Mouse (Mus musculus): ENCODE measurements at regions not wholly inside any gene's neighbourhood (a gene's known extent, or its start where the extent isn't known, plus 50 kb on each side); places are given as distances from the start of the nearest gene placed in this dataset.

GRCm38 (mm10) chr13:101276766-101277165 lies 443.5 kb upstream of the Slc30a5 start:
- no peaks in the 10 kb centered on the region for H3K27me3 ChIP-seq
- no peaks in the 10 kb centered on the region for H3K36me3 ChIP-seq
- no peak overlapping the region for H3K4me3 ChIP-seq
- H3K9me3 ChIP-seq, result no peaks in the 10 kb centered on the region
- ATAC-seq (ENCODE audit: insufficient number of reproducible peaks, insufficient read depth, low FRiP score, low TSS enrichment), result no peak
- no peak overlapping the region for H3K9ac ChIP-seq
- H3K27ac ChIP-seq, result no peak overlapping the region
- no peak overlapping the region for H3K4me2 ChIP-seq (replicated peaks)
- 78% methylated on average over 2 of the region's 2 CpGs for WGBS
- H3K4me1 ChIP-seq, result peaks cover 5% of the 10 kb centered on the region; the same call in 1 of the 2 replicates

- Histone ChIP-seq H3K4me2 (replicated peaks) (no peak overlapping the region), H3K9me3 (no peaks in the 10 kb centered on the region), H3K9ac (no peak overlapping the region), H3K27ac (no peak overlapping the region), H3K4me1 (peaks cover 5% of the 10 kb centered on the region; the same call in 1 of the 2 replicates), H3K27me3 (no peaks in the 10 kb centered on the region), H3K4me3 (no peak overlapping the region), H3K36me3 (no peaks in the 10 kb centered on the region)
- ATAC-seq (ENCODE audit: insufficient number of reproducible peaks, insufficient read depth, low FRiP score, low TSS enrichment), result no peak
- WGBS, result 57% methylated on average over 7 of the region's 7 CpGs
Measured at GRCm38 (mm10) chr13:101274470-101275141, 441.4 kb upstream of the Slc30a5 start.

GRCm38 (mm10) chr13:101273321-101273720 lies 440.1 kb upstream of the Slc30a5 start:
- 82% methylated on average over 7 of the region's 7 CpGs for WGBS
- no peaks in the 10 kb centered on the region for H3K9me3 ChIP-seq

GRCm38 (mm10) chr13:101253698-101254468 lies 420.7 kb upstream of the Slc30a5 start:
- Histone ChIP-seq H3K36me3 (no peaks in the 10 kb centered on the region), H3K27me3 (no peaks in the 10 kb centered on the region), H3K4me3 (no peak overlapping the region), H3K9me3 (no peaks in the 10 kb centered on the region), H3K27ac (no peak overlapping the region), H3K4me1 (no peaks in the 10 kb centered on the region), H3K4me2 (replicated peaks) (no peak overlapping the region), H3K9ac (no peak overlapping the region)
- ATAC-seq (ENCODE audit: insufficient number of reproducible peaks, insufficient read depth, low FRiP score, low TSS enrichment), result no peak
- WGBS, result 58% methylated on average over 5 of the region's 5 CpGs

More at GRCm38 (mm10) chr13:101273321-101273720, 440.1 kb upstream of the Slc30a5 start:
- Histone ChIP-seq H3K27me3 (no peaks in the 10 kb centered on the region), H3K9ac (no peak overlapping the region), H3K4me2 (replicated peaks) (no peak overlapping the region), H3K4me3 (no peak overlapping the region), H3K4me1 (peaks cover 5% of the 10 kb centered on the region; the same call in 1 of the 2 replicates), H3K36me3 (no peaks in the 10 kb centered on the region), H3K27ac (no peak overlapping the region)
- no peak for ATAC-seq (ENCODE audit: insufficient number of reproducible peaks, insufficient read depth, low FRiP score, low TSS enrichment)

- H3K27me3 ChIP-seq, result no peaks in the 10 kb centered on the region
- no peak for ATAC-seq (ENCODE audit: insufficient number of reproducible peaks, insufficient read depth, low FRiP score, low TSS enrichment)
- H3K9me3 ChIP-seq, result no peaks in the 10 kb centered on the region
- H3K27ac ChIP-seq, result no peak overlapping the region
- H3K4me2 ChIP-seq (replicated peaks), result no peak overlapping the region
- 89% methylated on average over 5 of the region's 5 CpGs for WGBS
- H3K9ac ChIP-seq, result no peak overlapping the region
- H3K4me3 ChIP-seq, result no peak overlapping the region
- H3K4me1 ChIP-seq, result no peaks in the 10 kb centered on the region
- no peaks in the 10 kb centered on the region for H3K36me3 ChIP-seq
Measured at GRCm38 (mm10) chr13:101249369-101249768, 416.1 kb upstream of the Slc30a5 start.

GRCm38 (mm10) chr13:101244326-101244725 lies 411.1 kb upstream of the Slc30a5 start:
- no peak for ATAC-seq (ENCODE audit: insufficient number of reproducible peaks, insufficient read depth, low FRiP score, low TSS enrichment)
- no peak overlapping the region for H3K4me3 ChIP-seq
- H3K36me3 ChIP-seq, result no peaks in the 10 kb centered on the region
- H3K4me1 ChIP-seq, result no peaks in the 10 kb centered on the region
- no peak overlapping the region for H3K4me2 ChIP-seq (replicated peaks)
- H3K9me3 ChIP-seq, result no peaks in the 10 kb centered on the region
- no peak overlapping the region for H3K27ac ChIP-seq
- H3K27me3 ChIP-seq, result no peaks in the 10 kb centered on the region
- 83% methylated on average over 3 of the region's 3 CpGs for WGBS
- H3K9ac ChIP-seq, result no peak overlapping the region

GRCm38 (mm10) chr13:101238860-101239259 lies 405.6 kb upstream of the Slc30a5 start:
- H3K9me3 ChIP-seq, result no peaks in the 10 kb centered on the region
- no peak overlapping the region for H3K4me3 ChIP-seq
- H3K27ac ChIP-seq, result no peak overlapping the region
- H3K9ac ChIP-seq, result no peak overlapping the region
- H3K4me2 ChIP-seq (replicated peaks), result no peak overlapping the region
- H3K36me3 ChIP-seq, result no peaks in the 10 kb centered on the region
- ATAC-seq (ENCODE audit: insufficient number of reproducible peaks, insufficient read depth, low FRiP score, low TSS enrichment), result no peak
- no peaks in the 10 kb centered on the region for H3K27me3 ChIP-seq
- 0 out of 2 replicates have a peak, but pooled peaks cover 2% of the 10 kb centered on the region for H3K4me1 ChIP-seq

- H3K4me2 ChIP-seq (replicated peaks), result no peak overlapping the region
- H3K4me1 ChIP-seq, result 0 out of 2 replicates have a peak, but pooled peaks cover 5% of the 10 kb centered on the region
- H3K27ac ChIP-seq, result no peak overlapping the region
- no peak overlapping the region for H3K4me3 ChIP-seq
- no peaks in the 10 kb centered on the region for H3K36me3 ChIP-seq
- WGBS, result 72% methylated on average over 10 of the region's 10 CpGs
- no peak for ATAC-seq (ENCODE audit: insufficient number of reproducible peaks, insufficient read depth, low FRiP score, low TSS enrichment)
- no peaks in the 10 kb centered on the region for H3K9me3 ChIP-seq
- no peaks in the 10 kb centered on the region for H3K27me3 ChIP-seq
- no peak overlapping the region for H3K9ac ChIP-seq
Measured at GRCm38 (mm10) chr13:101237035-101237434, 403.8 kb upstream of the Slc30a5 start.

- Histone ChIP-seq H3K4me2 (replicated peaks) (no peak overlapping the region), H3K9ac (no peak overlapping the region), H3K27ac (no peak overlapping the region), H3K9me3 (no peaks in the 10 kb centered on the region), H3K4me3 (no peak overlapping the region), H3K4me1 (0 out of 2 replicates have a peak, but pooled peaks cover 5% of the 10 kb centered on the region), H3K27me3 (no peaks in the 10 kb centered on the region), H3K36me3 (no peaks in the 10 kb centered on the region)
- WGBS, result 89% methylated on average over 4 of the region's 4 CpGs
- no peak for ATAC-seq (ENCODE audit: insufficient number of reproducible peaks, insufficient read depth, low FRiP score, low TSS enrichment)
Measured at GRCm38 (mm10) chr13:101235846-101236245, 402.6 kb upstream of the Slc30a5 start.

- Histone ChIP-seq H3K36me3 (no peaks in the 10 kb centered on the region), H3K9me3 (no peaks in the 10 kb centered on the region), H3K27me3 (no peaks in the 10 kb centered on the region), H3K9ac (no peak overlapping the region), H3K4me1 (0 out of 2 replicates have a peak, but pooled peaks cover 5% of the 10 kb centered on the region), H3K4me2 (replicated peaks) (no peak overlapping the region), H3K4me3 (no peak overlapping the region), H3K27ac (no peak overlapping the region)
- ATAC-seq (ENCODE audit: insufficient number of reproducible peaks, insufficient read depth, low FRiP score, low TSS enrichment), result no peak
- 25% methylated on average over 3 of the region's 3 CpGs for WGBS
Measured at GRCm38 (mm10) chr13:101235110-101235509, 401.9 kb upstream of the Slc30a5 start.

GRCm38 (mm10) chr13:101234550-101234949 lies 401.3 kb upstream of the Slc30a5 start:
- no peaks in the 10 kb centered on the region for H3K36me3 ChIP-seq
- ATAC-seq (ENCODE audit: insufficient number of reproducible peaks, insufficient read depth, low FRiP score, low TSS enrichment), result no peak
- H3K27ac ChIP-seq, result no peak overlapping the region
- H3K4me3 ChIP-seq, result no peak overlapping the region
- H3K9ac ChIP-seq, result no peak overlapping the region
- H3K4me2 ChIP-seq (replicated peaks), result no peak overlapping the region
- no peaks in the 10 kb centered on the region for H3K27me3 ChIP-seq
- 73% methylated on average over 10 of the region's 10 CpGs for WGBS
- H3K4me1 ChIP-seq, result 0 out of 2 replicates have a peak, but pooled peaks cover 5% of the 10 kb centered on the region
- H3K9me3 ChIP-seq, result no peaks in the 10 kb centered on the region

- no peak for ATAC-seq (ENCODE audit: insufficient number of reproducible peaks, insufficient read depth, low FRiP score, low TSS enrichment)
- WGBS, result 35% methylated on average over 5 of the region's 5 CpGs
- no peaks in the 10 kb centered on the region for H3K9me3 ChIP-seq
- 0 out of 2 replicates have a peak, but pooled peaks cover 5% of the 10 kb centered on the region for H3K4me1 ChIP-seq
- H3K4me2 ChIP-seq (replicated peaks), result no peak overlapping the region
- no peaks in the 10 kb centered on the region for H3K27me3 ChIP-seq
- no peak overlapping the region for H3K9ac ChIP-seq
- no peaks in the 10 kb centered on the region for H3K36me3 ChIP-seq
- no peak overlapping the region for H3K4me3 ChIP-seq
- no peak overlapping the region for H3K27ac ChIP-seq
Measured at GRCm38 (mm10) chr13:101233843-101234281, 400.6 kb upstream of the Slc30a5 start.
